Mouse (Mus musculus): ENCODE measurements around the gene Slc25a15. TPM values are rescaled to one million over a fixed set of nuclear protein-coding genes. Genes with fewer than 3 reads are reported as not detected.

The Slc25a15 gene
- polyA plus RNA-seq, 1 experiment from 2014 or later = 7.4 TPM

- 73% methylated on average over 10 of the region's 10 CpGs for WGBS
- ATAC-seq (no peak), DNase-seq (ENCODE audit: low spot score) (no peak)
- H3K4me3 ChIP-seq (ENCODE audit: low read depth, low read length) = no peak overlapping the region
- H3K9ac ChIP-seq (replicated peaks; ENCODE audit: low read depth) = no peak overlapping the region
- H3K27ac ChIP-seq (ENCODE audit: low read length) = no peak overlapping the region
- no peak overlapping the region for H3K4me2 ChIP-seq (replicated peaks; ENCODE audit: low read depth, low read length)
- no peaks in the 10 kb centered on the region for H3K9me3 ChIP-seq (ENCODE audit: low read length)
- H3K36me3 ChIP-seq (ENCODE audit: insufficient read depth, low read length) = 0 out of 2 replicates have a peak, but pooled peaks cover 4% of the 10 kb centered on the region
- no peaks in the 10 kb centered on the region for H3K4me1 ChIP-seq (ENCODE audit: insufficient read depth, low read depth, low read length)
- H3K27me3 ChIP-seq (replicated peaks; ENCODE audit: insufficient read depth, low read length) = no peaks in the 10 kb centered on the region
- no peak for TF ChIP-seq EP300 (IDR thresholded peaks at IDR 0.05)
- no peak for TF ChIP-seq CTCF (IDR thresholded peaks at IDR 0.05)
Observed at GRCm38 (mm10) chr8:22389874-22390273, 8.5 kb downstream of the Slc25a15 start.

- Histone ChIP-seq H3K9me3 (ENCODE audit: low read length) (no peaks in the 10 kb centered on the region), H3K9ac (replicated peaks; ENCODE audit: low read depth) (no peak overlapping the region), H3K27ac (ENCODE audit: low read length) (no peak overlapping the region), H3K36me3 (ENCODE audit: insufficient read depth, low read length) (no peaks in the 10 kb centered on the region), H3K4me3 (ENCODE audit: low read depth, low read length) (no peak overlapping the region), H3K4me2 (replicated peaks; ENCODE audit: low read depth, low read length) (no peak overlapping the region), H3K4me1 (ENCODE audit: insufficient read depth, low read depth, low read length) (no peaks in the 10 kb centered on the region), H3K27me3 (replicated peaks; ENCODE audit: insufficient read depth, low read length) (no peaks in the 10 kb centered on the region)
- WGBS = 91% methylated on average over 6 of the region's 6 CpGs
- no peak for DNase-seq (ENCODE audit: low spot score)
- no peak for ATAC-seq
- TF ChIP-seq EP300 (IDR thresholded peaks at IDR 0.05) = no peak
- no peak for TF ChIP-seq CTCF (IDR thresholded peaks at IDR 0.05)
Observed at GRCm38 (mm10) chr8:22385158-22385557, 13.2 kb downstream of the Slc25a15 start.

GRCm38 (mm10) chr8:22382824-22383595 is 15.4 kb downstream of the Slc25a15 start:
- no peak overlapping the region for H3K27ac ChIP-seq (ENCODE audit: low read length)
- no peak overlapping the region for H3K4me3 ChIP-seq (ENCODE audit: low read depth, low read length)
- H3K9me3 ChIP-seq (ENCODE audit: low read length) = no peaks in the 10 kb centered on the region
- H3K27me3 ChIP-seq (replicated peaks; ENCODE audit: insufficient read depth, low read length) = no peaks in the 10 kb centered on the region
- no peak overlapping the region for H3K4me2 ChIP-seq (replicated peaks; ENCODE audit: low read depth, low read length)
- ATAC-seq (no peak), DNase-seq (ENCODE audit: low spot score) (no peak)
- no peaks in the 10 kb centered on the region for H3K36me3 ChIP-seq (ENCODE audit: insufficient read depth, low read length)
- 86% methylated on average over 19 of the region's 19 CpGs for WGBS
- H3K9ac ChIP-seq (replicated peaks; ENCODE audit: low read depth) = no peak overlapping the region
- TF ChIP-seq CTCF (IDR thresholded peaks at IDR 0.05) (peak; percentile 27; the same call in 1 of the 2 replicates), EP300 (IDR thresholded peaks at IDR 0.05) (no peak)
- no peaks in the 10 kb centered on the region for H3K4me1 ChIP-seq (ENCODE audit: insufficient read depth, low read depth, low read length)

GRCm38 (mm10) chr8:22380934-22381333 is 17.5 kb downstream of the Slc25a15 start:
- H3K36me3 ChIP-seq (ENCODE audit: insufficient read depth, low read length) = no peaks in the 10 kb centered on the region

GRCm38 (mm10) chr8:22376903-22377302 is 21.5 kb downstream of the Slc25a15 start:
- ATAC-seq (peak; percentile 87), DNase-seq (ENCODE audit: low spot score) (peak; percentile 65)
- WGBS = 40% methylated on average over 5 of the region's 5 CpGs

More at GRCm38 (mm10) chr8:22380934-22381333, 17.5 kb downstream of the Slc25a15 start:
- WGBS = 94% methylated on average over 11 of the region's 11 CpGs
- Histone ChIP-seq H3K27me3 (replicated peaks; ENCODE audit: insufficient read depth, low read length) (no peaks in the 10 kb centered on the region), H3K4me2 (replicated peaks; ENCODE audit: low read depth, low read length) (no peak overlapping the region), H3K9ac (replicated peaks; ENCODE audit: low read depth) (no peak overlapping the region), H3K4me1 (ENCODE audit: insufficient read depth, low read depth, low read length) (no peaks in the 10 kb centered on the region), H3K27ac (ENCODE audit: low read length) (no peak overlapping the region), H3K9me3 (ENCODE audit: low read length) (no peaks in the 10 kb centered on the region), H3K4me3 (ENCODE audit: low read depth, low read length) (no peak overlapping the region)
- DNase-seq (ENCODE audit: low spot score) (no peak), ATAC-seq (no peak)
- TF ChIP-seq CTCF (IDR thresholded peaks at IDR 0.05) (no peak), EP300 (IDR thresholded peaks at IDR 0.05) (no peak)

GRCm38 (mm10) chr8:22376311-22376710 is 22.1 kb downstream of the Slc25a15 start:
- H3K4me1 ChIP-seq (ENCODE audit: insufficient read depth, low read depth, low read length) = no peaks in the 10 kb centered on the region
- ATAC-seq = no peak
- no peak overlapping the region for H3K27ac ChIP-seq (ENCODE audit: low read length)
- no peaks in the 10 kb centered on the region for H3K36me3 ChIP-seq (ENCODE audit: insufficient read depth, low read length)
- no peak overlapping the region for H3K4me2 ChIP-seq (replicated peaks; ENCODE audit: low read depth, low read length)
- no peaks in the 10 kb centered on the region for H3K27me3 ChIP-seq (replicated peaks; ENCODE audit: insufficient read depth, low read length)
- H3K4me3 ChIP-seq (ENCODE audit: low read depth, low read length) = no peak overlapping the region
- no peak for DNase-seq (ENCODE audit: low spot score)
- no peak overlapping the region for H3K9ac ChIP-seq (replicated peaks; ENCODE audit: low read depth)
- no peak for TF ChIP-seq CTCF (IDR thresholded peaks at IDR 0.05)
- no peak for TF ChIP-seq EP300 (IDR thresholded peaks at IDR 0.05)
- no peaks in the 10 kb centered on the region for H3K9me3 ChIP-seq (ENCODE audit: low read length)
- 90% methylated on average over 5 of the region's 5 CpGs for WGBS

More at GRCm38 (mm10) chr8:22376903-22377302, 21.5 kb downstream of the Slc25a15 start:
- Histone ChIP-seq H3K9me3 (ENCODE audit: low read length) (no peaks in the 10 kb centered on the region), H3K9ac (replicated peaks; ENCODE audit: low read depth) (no peak overlapping the region), H3K4me2 (replicated peaks; ENCODE audit: low read depth, low read length) (no peak overlapping the region), H3K36me3 (ENCODE audit: insufficient read depth, low read length) (no peaks in the 10 kb centered on the region), H3K4me3 (ENCODE audit: low read depth, low read length) (no peak overlapping the region), H3K27me3 (replicated peaks; ENCODE audit: insufficient read depth, low read length) (no peaks in the 10 kb centered on the region), H3K27ac (ENCODE audit: low read length) (no peak overlapping the region), H3K4me1 (ENCODE audit: insufficient read depth, low read depth, low read length) (no peaks in the 10 kb centered on the region)
- TF ChIP-seq EP300 (IDR thresholded peaks at IDR 0.05) (no peak), CTCF (IDR thresholded peaks at IDR 0.05) (peak; percentile 79)
